Mouse (Mus musculus): Measurements from ENCODE around the gene Pigf. TPM values are rescaled to one million over a fixed set of nuclear protein-coding genes. Genes with fewer than 3 reads are reported as not detected.
A peak's percentile ranks its signal among the peaks of the same experiment; 100 is the strongest.

Pigf gene
- polyA plus RNA-seq, 1 experiment from 2014 or later, result 42.3 TPM

DNA sequence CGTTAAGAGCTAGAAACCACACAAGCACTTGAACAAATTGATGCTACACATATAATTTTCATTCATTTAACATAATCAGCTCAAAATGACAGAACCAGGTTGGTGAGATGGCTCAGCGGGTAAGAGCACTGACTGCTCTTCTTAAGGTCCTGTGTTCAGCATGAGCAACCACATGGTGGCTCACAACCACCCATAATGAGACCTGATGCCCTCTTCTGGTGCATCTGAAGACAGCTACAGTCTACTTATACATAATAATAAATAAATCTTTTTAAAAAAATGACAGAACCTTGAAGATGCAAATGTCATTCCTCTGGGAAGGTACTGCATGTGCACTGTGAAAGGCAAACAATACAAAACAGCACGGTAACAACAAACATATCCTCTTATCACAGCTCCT, 16.3 kb downstream of the Pigf start:
- Histone ChIP-seq H3K27ac (ENCODE audit: low read depth, low read length) (no peak overlapping the region), H3K4me3 (ENCODE audit: low read depth, low read length) (no peak overlapping the region), H3K4me1 (replicated peaks; ENCODE audit: control insufficient read depth, insufficient read depth, low read length) (no peaks in the 10 kb centered on the region), H3K9ac (ENCODE audit: low read depth, low read length) (no peak overlapping the region), H3K36me3 (ENCODE audit: control insufficient read depth, insufficient read depth, low read length) (no peaks in the 10 kb centered on the region), H3K27me3 (ENCODE audit: control insufficient read depth, insufficient read depth, low read length) (no peaks in the 10 kb centered on the region), H3K4me2 (replicated peaks; ENCODE audit: low read depth, low read length) (no peak overlapping the region), H3K9me3 (ENCODE audit: control insufficient read depth, low read length) (no peaks in the 10 kb centered on the region)
- ATAC-seq (ENCODE audit: low FRiP score) (no peak), DNase-seq (ENCODE audit: low spot score) (no peak)
- WGBS, result 87% methylated on average over 3 of the region's 3 CpGs

DNA sequence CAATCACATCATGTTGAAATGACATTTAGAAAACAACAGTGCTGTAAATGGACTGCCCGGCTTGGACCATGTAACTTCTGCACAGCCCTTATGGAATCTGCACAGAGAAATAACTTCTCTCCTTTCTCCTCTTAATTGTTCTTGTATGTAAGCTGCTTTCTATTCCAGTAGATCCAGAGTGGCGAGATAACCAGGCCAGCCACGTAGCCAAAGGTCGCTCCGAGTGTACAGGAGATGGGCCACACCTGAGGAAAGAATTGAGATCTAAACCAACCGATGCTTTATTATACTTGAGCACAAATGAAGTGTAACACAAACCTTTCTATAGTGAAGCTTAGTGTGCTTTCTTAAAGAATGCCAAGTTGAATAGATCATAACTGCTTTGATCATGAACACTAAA, 27.9 kb downstream of the Pigf start:
- no peaks in the 10 kb centered on the region for H3K9me3 ChIP-seq (ENCODE audit: control insufficient read depth, low read length)
- no peak overlapping the region for H3K4me3 ChIP-seq (ENCODE audit: low read depth, low read length)
- no peaks in the 10 kb centered on the region for H3K27me3 ChIP-seq (ENCODE audit: control insufficient read depth, insufficient read depth, low read length)
- 95% methylated on average over 6 of the region's 6 CpGs for WGBS
- H3K4me1 ChIP-seq (replicated peaks; ENCODE audit: control insufficient read depth, insufficient read depth, low read length), result no peaks in the 10 kb centered on the region
- DNase-seq (ENCODE audit: low spot score) (no peak), ATAC-seq (ENCODE audit: low FRiP score) (no peak)
- H3K4me2 ChIP-seq (replicated peaks; ENCODE audit: low read depth, low read length), result no peak overlapping the region
- no peak overlapping the region for H3K27ac ChIP-seq (ENCODE audit: low read depth, low read length)
- no peak overlapping the region for H3K9ac ChIP-seq (ENCODE audit: low read depth, low read length)
- no peaks in the 10 kb centered on the region for H3K36me3 ChIP-seq (ENCODE audit: control insufficient read depth, insufficient read depth, low read length)

DNA sequence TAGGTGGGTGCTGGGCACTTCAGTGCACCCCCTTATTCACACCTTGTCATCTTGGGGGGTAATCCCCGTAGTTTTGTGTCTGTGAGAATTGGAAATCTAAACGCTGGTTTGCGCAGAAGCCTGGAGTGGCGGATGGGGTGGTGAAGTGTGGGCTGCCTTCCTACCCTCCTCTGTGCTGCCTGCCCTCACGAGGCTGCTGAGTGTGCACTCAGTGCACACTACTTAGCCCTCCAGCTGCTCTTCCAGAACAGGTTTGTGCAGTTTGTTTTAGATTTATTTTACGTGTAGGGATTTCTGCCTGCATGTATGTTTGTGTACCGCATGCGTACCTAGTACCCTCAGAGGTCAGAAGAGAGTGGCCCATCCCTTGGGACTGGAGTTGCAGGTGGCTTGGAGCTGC, 33.9 kb downstream of the Pigf start:
- no peak for ATAC-seq (ENCODE audit: low FRiP score)
- Histone ChIP-seq H3K9ac (ENCODE audit: low read depth, low read length) (no peak overlapping the region), H3K4me2 (replicated peaks; ENCODE audit: low read depth, low read length) (no peak overlapping the region), H3K4me3 (ENCODE audit: low read depth, low read length) (no peak overlapping the region), H3K27me3 (ENCODE audit: control insufficient read depth, insufficient read depth, low read length) (no peaks in the 10 kb centered on the region), H3K27ac (ENCODE audit: low read depth, low read length) (no peak overlapping the region), H3K9me3 (ENCODE audit: control insufficient read depth, low read length) (no peaks in the 10 kb centered on the region), H3K4me1 (replicated peaks; ENCODE audit: control insufficient read depth, insufficient read depth, low read length) (no peaks in the 10 kb centered on the region; the same call in 1 of the 2 replicates), H3K36me3 (ENCODE audit: control insufficient read depth, insufficient read depth, low read length) (no peaks in the 10 kb centered on the region)
- no peak for DNase-seq (ENCODE audit: low spot score)
- 96% methylated on average over 8 of the region's 8 CpGs for WGBS

GRCm38 (mm10) chr17:86988601-86989184, 36.5 kb downstream of the Pigf start:
- Histone ChIP-seq H3K9ac (ENCODE audit: low read depth, low read length) (no peak overlapping the region), H3K27ac (ENCODE audit: low read depth, low read length) (no peak overlapping the region), H3K4me3 (ENCODE audit: low read depth, low read length) (no peak overlapping the region), H3K4me1 (replicated peaks; ENCODE audit: control insufficient read depth, insufficient read depth, low read length) (no peaks in the 10 kb centered on the region; the same call in 1 of the 2 replicates), H3K9me3 (ENCODE audit: control insufficient read depth, low read length) (no peaks in the 10 kb centered on the region), H3K4me2 (replicated peaks; ENCODE audit: low read depth, low read length) (no peak overlapping the region), H3K36me3 (ENCODE audit: control insufficient read depth, insufficient read depth, low read length) (no peaks in the 10 kb centered on the region), H3K27me3 (ENCODE audit: control insufficient read depth, insufficient read depth, low read length) (no peaks in the 10 kb centered on the region)
- DNase-seq (ENCODE audit: low spot score) (no peak), ATAC-seq (ENCODE audit: low FRiP score) (no peak)
- 67% methylated on average over 6 of the region's 6 CpGs for WGBS

DNA sequence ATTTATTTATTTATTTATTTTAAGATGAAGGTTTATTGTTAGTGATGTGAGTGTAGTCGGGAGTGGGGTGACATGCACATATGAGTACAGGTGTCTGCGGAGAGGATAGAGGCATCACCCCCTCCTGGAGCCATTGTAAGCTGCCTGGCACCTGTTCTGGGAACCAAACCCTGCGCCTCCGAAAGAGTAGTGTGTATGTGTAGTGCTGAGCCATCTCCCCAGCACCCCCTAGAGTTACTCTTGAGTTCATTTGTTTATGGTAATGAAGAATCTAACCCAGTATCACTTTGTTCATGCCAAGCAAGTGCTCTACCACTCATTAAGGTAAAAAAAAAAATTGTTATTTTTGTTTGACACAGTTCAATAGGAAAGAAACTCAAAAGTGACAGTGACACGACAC, 37.0 kb downstream of the Pigf start:
- ATAC-seq (ENCODE audit: low FRiP score) (no peak), DNase-seq (ENCODE audit: low spot score) (peak; percentile 4)
- 89% methylated on average over 5 of the region's 5 CpGs for WGBS
- Histone ChIP-seq H3K4me3 (ENCODE audit: low read depth, low read length) (no peak overlapping the region), H3K9ac (ENCODE audit: low read depth, low read length) (no peak overlapping the region), H3K4me2 (replicated peaks; ENCODE audit: low read depth, low read length) (no peak overlapping the region), H3K27ac (ENCODE audit: low read depth, low read length) (no peak overlapping the region), H3K4me1 (replicated peaks; ENCODE audit: control insufficient read depth, insufficient read depth, low read length) (no peaks in the 10 kb centered on the region; the same call in 1 of the 2 replicates), H3K27me3 (ENCODE audit: control insufficient read depth, insufficient read depth, low read length) (no peaks in the 10 kb centered on the region), H3K36me3 (ENCODE audit: control insufficient read depth, insufficient read depth, low read length) (no peaks in the 10 kb centered on the region), H3K9me3 (ENCODE audit: control insufficient read depth, low read length) (no peaks in the 10 kb centered on the region)

GRCm38 (mm10) chr17:86986449-86987138, 38.6 kb downstream of the Pigf start:
- Histone ChIP-seq H3K36me3 (ENCODE audit: control insufficient read depth, insufficient read depth, low read length) (no peaks in the 10 kb centered on the region), H3K4me1 (replicated peaks; ENCODE audit: control insufficient read depth, insufficient read depth, low read length) (no peaks in the 10 kb centered on the region; the same call in 1 of the 2 replicates), H3K27me3 (ENCODE audit: control insufficient read depth, insufficient read depth, low read length) (no peaks in the 10 kb centered on the region), H3K9ac (ENCODE audit: low read depth, low read length) (no peak overlapping the region), H3K27ac (ENCODE audit: low read depth, low read length) (no peak overlapping the region; the same call in 1 of the 2 replicates), H3K4me3 (ENCODE audit: low read depth, low read length) (no peak overlapping the region), H3K9me3 (ENCODE audit: control insufficient read depth, low read length) (no peaks in the 10 kb centered on the region), H3K4me2 (replicated peaks; ENCODE audit: low read depth, low read length) (no peak overlapping the region)
- ATAC-seq (ENCODE audit: low FRiP score) (no peak), DNase-seq (ENCODE audit: low spot score) (peak; percentile 28)
- WGBS, result 60% methylated on average over 17 of the region's 17 CpGs

GRCm38 (mm10) chr17:86982497-86982896, 42.7 kb downstream of the Pigf start:
- Histone ChIP-seq H3K36me3 (ENCODE audit: control insufficient read depth, insufficient read depth, low read length) (no peaks in the 10 kb centered on the region), H3K27me3 (ENCODE audit: control insufficient read depth, insufficient read depth, low read length) (no peaks in the 10 kb centered on the region), H3K4me3 (ENCODE audit: low read depth, low read length) (no peak overlapping the region), H3K9ac (ENCODE audit: low read depth, low read length) (no peak overlapping the region), H3K9me3 (ENCODE audit: control insufficient read depth, low read length) (no peaks in the 10 kb centered on the region), H3K4me1 (replicated peaks; ENCODE audit: control insufficient read depth, insufficient read depth, low read length) (no peaks in the 10 kb centered on the region), H3K27ac (ENCODE audit: low read depth, low read length) (no peak overlapping the region), H3K4me2 (replicated peaks; ENCODE audit: low read depth, low read length) (no peak overlapping the region)
- no peak for DNase-seq (ENCODE audit: low spot score)
- no peak for ATAC-seq (ENCODE audit: low FRiP score)
- 72% methylated on average over 9 of the region's 9 CpGs for WGBS

GRCm38 (mm10) chr17:86981701-86982100, 43.5 kb downstream of the Pigf start:
- no peak overlapping the region for H3K4me3 ChIP-seq (ENCODE audit: low read depth, low read length)
- no peak overlapping the region for H3K4me2 ChIP-seq (replicated peaks; ENCODE audit: low read depth, low read length)
- WGBS, result 96% methylated on average over 2 of the region's 2 CpGs
- DNase-seq (ENCODE audit: low spot score) (no peak), ATAC-seq (ENCODE audit: low FRiP score) (no peak)
- no peak overlapping the region for H3K27ac ChIP-seq (ENCODE audit: low read depth, low read length)
- no peaks in the 10 kb centered on the region for H3K36me3 ChIP-seq (ENCODE audit: control insufficient read depth, insufficient read depth, low read length)
- no peaks in the 10 kb centered on the region for H3K4me1 ChIP-seq (replicated peaks; ENCODE audit: control insufficient read depth, insufficient read depth, low read length)
- no peaks in the 10 kb centered on the region for H3K27me3 ChIP-seq (ENCODE audit: control insufficient read depth, insufficient read depth, low read length)
- no peak overlapping the region for H3K9ac ChIP-seq (ENCODE audit: low read depth, low read length)
- H3K9me3 ChIP-seq (ENCODE audit: control insufficient read depth, low read length), result no peaks in the 10 kb centered on the region

DNA sequence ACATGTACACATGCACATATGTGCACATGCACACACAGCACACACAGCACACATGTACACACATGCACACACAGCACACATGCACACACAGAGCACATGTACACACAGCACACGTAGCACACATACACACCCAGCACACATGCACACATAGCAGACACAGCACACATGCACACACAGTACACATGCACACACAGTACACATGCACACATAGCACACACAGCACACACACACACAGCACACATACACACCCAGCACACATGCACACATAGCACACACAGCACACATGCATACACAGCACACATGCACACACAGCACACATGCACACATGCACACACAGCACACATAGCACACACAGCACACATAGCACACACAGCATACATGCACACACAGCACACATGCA, 44.0 kb downstream of the Pigf start:
- no peaks in the 10 kb centered on the region for H3K4me1 ChIP-seq (replicated peaks; ENCODE audit: control insufficient read depth, insufficient read depth, low read length)
- no peak for DNase-seq (ENCODE audit: low spot score)
- no peaks in the 10 kb centered on the region for H3K36me3 ChIP-seq (ENCODE audit: control insufficient read depth, insufficient read depth, low read length)
- 100% methylated on average over 1 of the region's 1 CpGs for WGBS
- no peaks in the 10 kb centered on the region for H3K9me3 ChIP-seq (ENCODE audit: control insufficient read depth, low read length)
- no peak overlapping the region for H3K9ac ChIP-seq (ENCODE audit: low read depth, low read length)
- H3K4me3 ChIP-seq (ENCODE audit: low read depth, low read length), result no peak overlapping the region
- no peak overlapping the region for H3K27ac ChIP-seq (ENCODE audit: low read depth, low read length)
- no peak for ATAC-seq (ENCODE audit: low FRiP score)
- no peaks in the 10 kb centered on the region for H3K27me3 ChIP-seq (ENCODE audit: control insufficient read depth, insufficient read depth, low read length)
- H3K4me2 ChIP-seq (replicated peaks; ENCODE audit: low read depth, low read length), result no peak overlapping the region
